Mouse (Mus musculus): ENCODE results near the gene Cry2. TPM values are rescaled to one million over a fixed set of nuclear protein-coding genes. Genes with fewer than 3 reads are reported as not detected.

Cry2 gene
- polyA plus RNA-seq, 1 experiment: 2.1 TPM

DNA sequence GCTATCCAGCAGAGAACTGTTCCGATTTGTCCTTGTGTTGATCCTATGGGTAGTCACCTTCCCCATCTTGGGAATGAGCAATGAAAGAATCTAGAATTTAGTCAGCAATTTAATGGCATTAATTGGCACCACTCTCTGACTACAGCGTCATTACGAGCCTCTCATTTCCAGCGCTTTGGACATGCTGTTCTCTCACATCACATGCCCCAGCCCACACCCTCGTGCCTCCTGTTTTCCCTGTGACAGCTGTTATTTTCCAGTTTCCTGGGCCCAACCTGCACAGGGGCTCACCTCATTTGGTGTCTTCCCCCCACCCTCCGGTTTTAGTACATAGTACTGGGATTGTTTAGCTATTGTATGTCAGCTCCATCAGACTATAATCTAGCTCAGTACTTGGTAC, 1.2 kb upstream of the Cry2 start:
- no peak overlapping the region for H3ac ChIP-seq (ENCODE audit: control insufficient read depth, insufficient read length, low read depth)
- H3K36me3 ChIP-seq (ENCODE audit: control insufficient read depth, insufficient read depth): no peaks in the 10 kb centered on the region
- H3K79me3 ChIP-seq (ENCODE audit: low read depth): no peaks in the 10 kb centered on the region
- no peak overlapping the region for H3K4me3 ChIP-seq (ENCODE audit: insufficient read depth, poor library complexity, severe bottlenecking)
- TF ChIP-seq FOSL1 (IDR thresholded peaks at IDR 0.05; ENCODE audit: insufficient read depth, low read length, poor library complexity, severe bottlenecking) (no peak), MAX (IDR thresholded peaks at IDR 0.05) (no peak), MYOG (IDR thresholded peaks at IDR 0.05; ENCODE audit: control insufficient read depth, extremely low read depth, insufficient read length) (no peak), USF1 (IDR thresholded peaks at IDR 0.05; ENCODE audit: low read depth) (no peak), CEBPB (IDR thresholded peaks at IDR 0.05; ENCODE audit: low read depth) (no peak), CTCF (IDR thresholded peaks at IDR 0.05; ENCODE audit: control insufficient read depth, insufficient read depth, insufficient read length) (no peak), MYOD1 (IDR thresholded peaks at IDR 0.05; ENCODE audit: control insufficient read depth, insufficient read length, low read depth) (no peak)
- H3K27me3 ChIP-seq (ENCODE audit: control insufficient read depth, insufficient read depth, insufficient read length): peaks cover 4% of the 10 kb centered on the region
- no peaks in the 10 kb centered on the region for H3K79me2 ChIP-seq (ENCODE audit: control insufficient read depth, insufficient read depth)

- Histone ChIP-seq H3K36me3 (ENCODE audit: control insufficient read depth, insufficient read depth) (no peaks in the 10 kb centered on the region), H3K79me2 (ENCODE audit: control insufficient read depth, insufficient read depth) (no peaks in the 10 kb centered on the region), H3K79me3 (ENCODE audit: low read depth) (no peaks in the 10 kb centered on the region), H3K27me3 (ENCODE audit: control insufficient read depth, insufficient read depth, insufficient read length) (no peaks in the 10 kb centered on the region), H3K4me3 (ENCODE audit: insufficient read depth, poor library complexity, severe bottlenecking) (no peak overlapping the region), H3ac (ENCODE audit: control insufficient read depth, insufficient read length, low read depth) (peak overlapping the region; percentile 21)
- peak; percentile 84 for TF ChIP-seq CEBPB (IDR thresholded peaks at IDR 0.05; ENCODE audit: low read depth)
- TF ChIP-seq MAX (IDR thresholded peaks at IDR 0.05): no peak
These were observed 517 bp upstream of the Cry2 start for GRCm38 (mm10) chr2:92434375-92434745.

DNA sequence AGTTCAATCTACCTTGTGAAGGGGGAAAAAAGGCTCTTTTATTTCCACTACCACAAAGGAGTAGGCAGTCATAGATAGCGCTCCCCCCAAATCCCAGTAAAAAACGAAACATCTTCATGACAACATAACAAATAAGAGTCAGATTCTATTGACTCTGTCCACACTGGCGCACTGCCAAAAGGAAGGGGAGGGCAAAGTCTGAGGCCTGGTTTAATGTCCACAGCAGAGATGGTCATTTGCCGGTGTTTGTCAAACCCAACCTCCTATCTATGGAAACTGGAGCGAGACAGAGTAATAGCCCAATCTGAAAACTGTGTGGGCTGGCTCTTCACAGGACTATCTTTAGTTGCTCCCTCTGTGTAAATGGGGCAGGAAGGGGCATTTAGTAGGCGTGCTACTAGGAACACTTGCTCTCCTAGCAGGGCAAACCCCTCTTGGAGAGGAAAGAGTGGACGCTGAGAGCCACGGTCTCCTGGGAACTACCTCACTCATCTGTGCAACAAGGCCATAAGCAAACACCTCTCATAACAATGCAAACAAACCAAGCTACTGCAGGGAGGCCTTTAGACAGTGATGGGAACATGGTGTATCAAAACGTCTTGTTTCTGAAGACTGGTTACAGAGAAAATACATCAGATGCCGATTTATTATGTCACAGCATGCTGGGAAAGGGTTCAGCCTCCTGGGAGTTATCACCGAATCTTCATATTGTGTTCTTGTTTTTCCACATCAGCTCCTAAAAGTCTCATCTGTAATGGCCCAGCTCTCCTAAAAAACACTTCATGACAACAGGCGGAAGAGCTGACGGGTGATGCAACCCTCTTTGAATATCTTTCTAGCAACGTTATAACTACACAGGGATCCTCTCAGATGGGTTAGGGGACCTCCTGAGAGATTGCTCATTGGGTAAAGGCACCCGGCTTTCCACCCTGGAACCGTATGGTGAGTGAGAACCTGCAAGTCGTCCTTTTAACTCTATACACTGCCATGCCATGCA, 1.2 kb downstream of the Cry2 start:
- Histone ChIP-seq H3K79me3 (ENCODE audit: low read depth) (no peaks in the 10 kb centered on the region), H3K36me3 (ENCODE audit: control insufficient read depth, insufficient read depth) (no peaks in the 10 kb centered on the region), H3K4me3 (ENCODE audit: insufficient read depth, poor library complexity, severe bottlenecking) (peak overlapping the region; percentile 75), H3ac (ENCODE audit: control insufficient read depth, insufficient read length, low read depth) (no peak overlapping the region), H3K79me2 (ENCODE audit: control insufficient read depth, insufficient read depth) (no peaks in the 10 kb centered on the region), H3K27me3 (ENCODE audit: control insufficient read depth, insufficient read depth, insufficient read length) (no peaks in the 10 kb centered on the region)
- TF ChIP-seq MAX (IDR thresholded peaks at IDR 0.05): no peak
- no peak for TF ChIP-seq USF1 (IDR thresholded peaks at IDR 0.05; ENCODE audit: low read depth)
- no peak for TF ChIP-seq FOSL1 (IDR thresholded peaks at IDR 0.05; ENCODE audit: insufficient read depth, low read length, poor library complexity, severe bottlenecking)

- Histone ChIP-seq H3K36me3 (ENCODE audit: control insufficient read depth, insufficient read depth) (no peaks in the 10 kb centered on the region), H3K79me2 (ENCODE audit: control insufficient read depth, insufficient read depth) (no peaks in the 10 kb centered on the region), H3ac (ENCODE audit: control insufficient read depth, insufficient read length, low read depth) (no peak overlapping the region), H3K4me3 (ENCODE audit: insufficient read depth, poor library complexity, severe bottlenecking) (no peak overlapping the region), H3K79me3 (ENCODE audit: low read depth) (no peaks in the 10 kb centered on the region), H3K27me3 (ENCODE audit: control insufficient read depth, insufficient read depth, insufficient read length) (no peaks in the 10 kb centered on the region)
- no peak for TF ChIP-seq CEBPB (IDR thresholded peaks at IDR 0.05; ENCODE audit: low read depth)
- no peak for TF ChIP-seq MYOD1 (IDR thresholded peaks at IDR 0.05; ENCODE audit: control insufficient read depth, insufficient read length, low read depth)
- TF ChIP-seq FOSL1 (IDR thresholded peaks at IDR 0.05; ENCODE audit: insufficient read depth, low read length, poor library complexity, severe bottlenecking): no peak
- no peak for TF ChIP-seq MYOG (IDR thresholded peaks at IDR 0.05; ENCODE audit: control insufficient read depth, extremely low read depth, insufficient read length)
- TF ChIP-seq MAX (IDR thresholded peaks at IDR 0.05): no peak
These were observed 2.1 kb downstream of the Cry2 start for GRCm38 (mm10) chr2:92431611-92432179.

DNA sequence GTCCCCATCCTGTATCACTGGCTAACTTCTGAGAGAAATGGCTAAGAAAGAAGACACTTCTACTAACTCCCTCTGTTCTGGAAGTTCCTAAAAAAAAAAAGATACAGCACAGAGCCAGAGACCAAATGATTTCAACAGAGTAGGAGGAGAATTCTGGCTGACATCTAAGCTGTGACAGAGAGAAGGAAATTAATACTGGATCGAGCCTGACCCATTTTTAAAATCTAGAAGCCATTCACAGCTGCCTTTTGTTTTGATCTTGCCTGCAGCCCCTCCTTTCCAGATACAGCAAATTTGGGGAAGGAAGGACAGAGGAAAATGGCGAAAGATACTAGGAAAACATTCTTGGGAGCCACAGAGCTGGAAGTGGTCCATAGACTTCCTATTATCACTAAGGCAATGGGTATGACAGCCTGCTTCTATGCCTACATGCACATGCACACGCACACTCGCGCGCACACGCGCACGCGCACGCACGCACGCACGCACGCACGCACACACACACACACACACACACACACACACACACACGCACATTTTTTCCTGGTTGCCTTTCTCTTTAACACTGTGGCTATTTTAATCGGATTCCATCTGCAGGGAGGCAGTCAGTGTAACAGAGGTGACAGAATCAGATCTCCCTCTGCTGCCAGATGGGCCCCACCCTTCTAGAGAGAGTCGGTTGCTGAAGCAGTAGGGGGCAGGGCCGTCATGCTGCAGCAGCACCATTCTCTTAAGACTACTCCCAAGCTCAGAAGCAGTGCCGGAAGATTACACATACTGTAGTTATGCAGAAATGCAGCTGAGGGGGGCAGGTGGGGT, 2.9 kb downstream of the Cry2 start:
- Histone ChIP-seq H3K79me3 (ENCODE audit: low read depth) (no peaks in the 10 kb centered on the region), H3K27me3 (ENCODE audit: control insufficient read depth, insufficient read depth, insufficient read length) (no peaks in the 10 kb centered on the region), H3K79me2 (ENCODE audit: control insufficient read depth, insufficient read depth) (no peaks in the 10 kb centered on the region), H3K4me3 (ENCODE audit: insufficient read depth, poor library complexity, severe bottlenecking) (no peak overlapping the region), H3K36me3 (ENCODE audit: control insufficient read depth, insufficient read depth) (no peaks in the 10 kb centered on the region), H3ac (ENCODE audit: control insufficient read depth, insufficient read length, low read depth) (no peak overlapping the region)
- TF ChIP-seq USF1 (IDR thresholded peaks at IDR 0.05; ENCODE audit: low read depth) (no peak), CTCF (IDR thresholded peaks at IDR 0.05; ENCODE audit: control insufficient read depth, insufficient read depth, insufficient read length) (no peak), MYOG (IDR thresholded peaks at IDR 0.05; ENCODE audit: control insufficient read depth, extremely low read depth, insufficient read length) (no peak), MAX (IDR thresholded peaks at IDR 0.05) (no peak), CEBPB (IDR thresholded peaks at IDR 0.05; ENCODE audit: low read depth) (no peak), FOSL1 (IDR thresholded peaks at IDR 0.05; ENCODE audit: insufficient read depth, low read length, poor library complexity, severe bottlenecking) (no peak), MYOD1 (IDR thresholded peaks at IDR 0.05; ENCODE audit: control insufficient read depth, insufficient read length, low read depth) (no peak)

All from C2C12 (cell line).